Comparison of ENCODE assay signal across 16 mouse cellular contexts in genomic region chr7:6910527-6910926, GRCm38 (mm10).
A peak's percentile ranks its signal among the peaks of the same experiment; 100 is the strongest.
DNase-seq lines count a peak whose midpoint lies in the region; ATAC-seq and TF ChIP-seq lines count a peak whose summit lies in the region.
"Had no signal": no experiment of that assay in that cellular context is flagged by ENCODE, and none has a peak within 500 bp of the region (broad histone marks: within the 10 kb centered on the region; RNA-seq: fewer than 3 reads in every experiment).

No protein-coding gene starts in this region.

- peak overlapping the region; percentile 12; the same call in 1 of the 2 replicates for H3K4me2 ChIP-seq in heart, embryonic 11.5 days
- H3K4me2 ChIP-seq in kidney, postnatal 0 days (ENCODE audit: low read length): no peak overlapping the region
- H3K4me2 ChIP-seq in intestine, embryonic 16.5 days (ENCODE audit: low read depth, low read length): no peak overlapping the region
- H3K4me2 ChIP-seq: liver, embryonic 15.5 days; midbrain, embryonic 15.5 days had no signal

- no peak overlapping the region for H3K4me3 ChIP-seq in heart, embryonic 11.5 days (ENCODE audit: low read depth, low read length)
- H3K4me3 ChIP-seq in kidney, postnatal 0 days (replicated peaks; ENCODE audit: low read depth, low read length): no peak overlapping the region
- H3K4me3 ChIP-seq in embryonic facial prominence, embryonic 10.5 days: no peak overlapping the region
- H3K4me3 ChIP-seq in intestine, embryonic 16.5 days (ENCODE audit: low read length): no peak overlapping the region
- H3K4me3 ChIP-seq: liver, embryonic 15.5 days; midbrain, embryonic 15.5 days had no signal

- WGBS in heart, embryonic 11.5 days (ENCODE audit: insufficient replicate concordance): 5% methylated on average over 7 of the region's 7 CpGs
- WGBS in kidney, postnatal 0 days: 52% methylated on average over 7 of the region's 7 CpGs
- 42% methylated on average over 7 of the region's 7 CpGs for WGBS in embryonic facial prominence, embryonic 10.5 days
- 20% methylated on average over 7 of the region's 7 CpGs for WGBS in intestine, embryonic 16.5 days

- no peaks in the 10 kb centered on the region for H3K36me3 ChIP-seq in heart, embryonic 11.5 days (ENCODE audit: control insufficient read depth, insufficient read depth, low read length)
- no peaks in the 10 kb centered on the region for H3K36me3 ChIP-seq in kidney, postnatal 0 days (ENCODE audit: insufficient read depth, low read length)
- no peaks in the 10 kb centered on the region for H3K36me3 ChIP-seq in embryonic facial prominence, embryonic 10.5 days (replicated peaks)
- H3K36me3 ChIP-seq in intestine, embryonic 16.5 days (ENCODE audit: control insufficient read depth, insufficient read depth, low read length): no peaks in the 10 kb centered on the region
- H3K36me3 ChIP-seq: liver, embryonic 15.5 days; midbrain, embryonic 15.5 days had no signal

- H3K27ac ChIP-seq in heart, embryonic 11.5 days (ENCODE audit: low read depth, low read length): peak overlapping the region; percentile 82
- H3K27ac ChIP-seq in kidney, postnatal 0 days: no peak overlapping the region
- H3K27ac ChIP-seq in embryonic facial prominence, embryonic 10.5 days (replicated peaks): peak overlapping the region; percentile 70
- H3K27ac ChIP-seq in intestine, embryonic 16.5 days (ENCODE audit: low read length): no peak overlapping the region; the same call in 1 of the 2 replicates
- H3K27ac ChIP-seq: liver, embryonic 15.5 days; midbrain, embryonic 15.5 days had no signal

- no peaks in the 10 kb centered on the region for H3K9me3 ChIP-seq in heart, embryonic 11.5 days (replicated peaks; ENCODE audit: control insufficient read depth, low read length)
- no peaks in the 10 kb centered on the region for H3K9me3 ChIP-seq in kidney, postnatal 0 days (replicated peaks; ENCODE audit: low read length)
- H3K9me3 ChIP-seq in embryonic facial prominence, embryonic 10.5 days: no peaks in the 10 kb centered on the region
- no peaks in the 10 kb centered on the region for H3K9me3 ChIP-seq in intestine, embryonic 16.5 days (ENCODE audit: control insufficient read depth, low read length)
- H3K9me3 ChIP-seq: liver, embryonic 15.5 days; midbrain, embryonic 15.5 days had no signal

- H3K4me1 ChIP-seq in heart, embryonic 11.5 days (ENCODE audit: control insufficient read depth, insufficient read depth, low read length): peaks cover 27% of the 10 kb centered on the region
- H3K4me1 ChIP-seq in kidney, postnatal 0 days (replicated peaks; ENCODE audit: insufficient read depth, low read length): peaks cover 9% of the 10 kb centered on the region
- H3K4me1 ChIP-seq in embryonic facial prominence, embryonic 10.5 days: peaks cover 50% of the 10 kb centered on the region
- H3K4me1 ChIP-seq in intestine, embryonic 16.5 days (ENCODE audit: control insufficient read depth, insufficient read depth, low read length): peaks cover 25% of the 10 kb centered on the region

- H3K9ac ChIP-seq in heart, embryonic 11.5 days (ENCODE audit: low read depth, low read length): no peak overlapping the region
- H3K9ac ChIP-seq in kidney, postnatal 0 days (ENCODE audit: low read depth, low read length): no peak overlapping the region
- no peak overlapping the region for H3K9ac ChIP-seq in intestine, embryonic 16.5 days (ENCODE audit: low read depth, low read length)
- H3K9ac ChIP-seq: liver, embryonic 15.5 days; midbrain, embryonic 15.5 days had no signal

- intact Hi-C loops in heart, postnatal 14 days (cut with DNase I): loop anchor here (10.0 kb wide), 1 partner anchor 106 kb away; no protein-coding TSS in a partner anchor

- no peak for ATAC-seq in heart, embryonic 11.5 days (replicated peaks; ENCODE audit: insufficient number of reproducible peaks, low FRiP score, low TSS enrichment)
- no peak for ATAC-seq in kidney, postnatal 0 days (replicated peaks; ENCODE audit: low FRiP score, low read depth)
- peak; percentile 49; the same call in 1 of the 2 replicates for ATAC-seq in intestine, embryonic 16.5 days
- no peak for ATAC-seq in cerebellum, adult (ENCODE audit: insufficient number of reproducible peaks, low FRiP score, low TSS enrichment)
- ATAC-seq: forebrain, embryonic 16.5 days; inflammation-experienced regulatory T-cells, adult 6 months; midbrain, embryonic 15.5 days had no signal

- no peaks in the 10 kb centered on the region for H3K27me3 ChIP-seq in heart, embryonic 11.5 days (ENCODE audit: control insufficient read depth, insufficient read depth, low read length)
- no peaks in the 10 kb centered on the region for H3K27me3 ChIP-seq in kidney, postnatal 0 days (ENCODE audit: insufficient read depth, low read length)
- H3K27me3 ChIP-seq in embryonic facial prominence, embryonic 10.5 days (replicated peaks; ENCODE audit: low read depth, poor library complexity, severe bottlenecking): no peaks in the 10 kb centered on the region
- H3K27me3 ChIP-seq in intestine, embryonic 16.5 days (replicated peaks; ENCODE audit: control insufficient read depth, insufficient read depth, low read length): no peaks in the 10 kb centered on the region
- H3K27me3 ChIP-seq: midbrain, embryonic 15.5 days had no signal

- TF ChIP-seq CTCF in kidney, postnatal 0 days (IDR thresholded peaks at IDR 0.05; ENCODE audit: low read depth): no peak

- no peak for DNase-seq in heart, postnatal 14 days
- peak; percentile 41 for DNase-seq in kidney, postnatal 0 days (ENCODE audit: low spot score)
- DNase-seq in kidney, adult 18-20 months: no peak
- DNase-seq in embryonic facial prominence, embryonic 10.5 days (ENCODE audit: low spot score): no peak
- no peak for DNase-seq in right cerebral cortex, postnatal 14 days
- DNase-seq: cerebellum, adult 9-11 months; gastrocnemius, postnatal 10 days; kidney, postnatal 4 days; right cerebral cortex, postnatal 4 days had no signal

Comparison
In these comparisons a context has a peak if more than half of its experiments do, and no peak if none do; other contexts are left out.
1. H3K27ac ChIP-seq: peak in heart, embryonic 11.5 days (single experiment) and embryonic facial prominence, embryonic 10.5 days (single experiment); none in kidney, postnatal 0 days (single experiment) and intestine, embryonic 16.5 days (single experiment).